Mouse (Mus musculus) frontal cortex, adult 2 months (tissue): Measurements from ENCODE around the gene Pirt. TPM values are rescaled to one million over a fixed set of nuclear protein-coding genes. Genes with fewer than 3 reads are reported as not detected.

Source experiments
- DNase-seq, 2 experiments: peaks; one replicate each; pipeline ENCODE4 v3.0.0; 2022; ENCODE audit warnings: low spot score in 1 of 2; ENCODE audit errors: extremely low spot score in 1 of 2
- polyA plus RNA-seq: library from polyadenylated mRNA; depleted of rRNA; stranded (reverse); fragments of >200 nt; gene quantifications from 2 replicates; pipeline ENCODE4 v1.2.3, GENCODE M21; 2012; rRNA removed

Gene Pirt
- 0.15 and 0.18 TPM in 2 replicates for polyA plus RNA-seq

DNA sequence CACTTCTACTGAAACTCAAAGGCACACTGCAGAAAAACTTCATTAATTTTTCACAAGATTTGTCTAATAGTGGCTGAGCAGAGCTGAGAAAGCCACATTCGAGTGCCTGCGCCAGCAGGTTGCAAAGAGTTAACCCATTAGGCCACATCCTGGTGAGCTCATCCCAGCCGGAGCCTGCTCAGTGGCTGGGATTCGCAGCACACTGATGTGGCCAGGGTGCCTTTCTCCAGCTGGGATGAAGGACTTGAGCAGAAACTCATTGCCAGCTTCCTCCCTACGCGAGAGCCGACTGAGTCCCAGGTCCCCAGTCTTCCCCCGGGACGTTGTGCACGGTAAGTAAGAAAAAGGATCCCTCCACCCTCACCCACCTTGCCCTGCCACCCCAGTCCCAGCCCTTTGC lies at the start of gene Pirt:
Gene Pirt, plus strand, starts transcription at position 171 of the 400 bp plus-strand sequence.
- DNase-seq: no peak

DNA sequence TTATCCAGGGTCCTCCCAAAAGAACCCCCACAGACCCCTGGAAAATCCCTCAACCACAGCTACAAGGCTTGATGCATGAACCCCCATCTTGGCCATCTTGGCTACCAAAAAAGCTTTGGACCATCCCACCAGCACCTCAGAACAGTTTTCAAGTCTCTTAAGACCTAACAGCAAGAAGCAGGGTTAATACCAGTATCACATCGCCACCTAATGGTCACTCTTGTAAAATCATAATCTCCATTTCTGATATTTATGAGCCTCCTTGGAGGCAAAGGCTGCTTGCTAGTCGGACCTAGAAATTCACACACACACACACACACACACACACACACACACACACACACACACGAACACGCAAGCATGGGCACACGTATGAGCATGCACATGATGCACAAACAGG lies 40.1 kb upstream of the Pirt start:
- peak in 1 of 2 experiments; percentile 89 for DNase-seq

DNA sequence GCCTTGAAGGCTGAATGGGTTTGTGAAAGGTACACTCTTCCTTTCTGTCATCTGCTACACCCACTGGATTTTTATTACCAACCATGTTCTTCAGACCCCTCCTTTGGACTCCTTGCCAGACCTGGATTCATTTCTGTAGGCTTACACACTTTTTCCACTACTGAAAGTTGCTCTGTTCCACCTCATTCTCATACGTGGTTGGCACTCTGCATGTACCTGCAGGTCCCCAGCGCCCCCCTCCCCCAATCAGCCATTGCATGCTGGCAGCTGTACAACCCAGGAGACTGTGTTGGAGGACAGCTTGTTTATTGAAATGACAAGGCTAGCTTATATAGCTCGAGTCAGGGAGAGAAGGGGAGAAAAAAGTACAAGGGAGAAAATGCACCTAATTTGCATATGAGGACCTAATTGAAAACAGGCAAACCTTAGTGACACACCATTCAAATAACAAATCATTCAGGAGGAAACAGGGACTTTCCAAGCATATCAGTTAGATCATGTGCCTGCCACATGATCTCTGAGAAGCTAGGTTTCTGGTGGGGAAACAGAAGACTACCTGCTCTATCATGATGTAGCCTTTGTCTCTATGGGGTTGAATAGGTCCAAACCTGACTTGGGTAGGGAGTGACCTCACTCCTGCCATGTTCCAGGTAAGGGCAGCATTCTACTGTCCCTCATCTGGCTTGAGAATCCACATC lies 38.9 kb upstream of the Pirt start:
- DNase-seq: no peak

DNA sequence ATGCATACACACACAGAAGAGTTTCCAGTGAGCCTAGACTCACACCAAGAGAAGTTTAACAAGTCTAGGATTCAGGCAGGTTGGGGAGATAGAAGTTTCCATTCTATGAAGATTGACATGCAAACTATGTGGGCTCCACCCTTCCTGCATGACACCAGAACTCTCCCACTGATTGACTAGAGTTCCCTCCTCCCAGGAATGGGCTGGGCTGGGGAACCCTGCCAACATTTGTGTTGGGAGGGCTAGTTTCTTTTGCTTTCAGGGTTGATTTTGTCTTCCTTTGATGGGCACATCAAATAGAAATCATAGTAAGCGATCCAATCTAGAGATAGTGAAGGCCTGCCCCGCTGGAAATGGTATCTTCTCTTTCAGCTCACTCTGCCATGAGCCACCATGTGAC lies 30.5 kb upstream of the Pirt start:
- no peak for DNase-seq

DNA sequence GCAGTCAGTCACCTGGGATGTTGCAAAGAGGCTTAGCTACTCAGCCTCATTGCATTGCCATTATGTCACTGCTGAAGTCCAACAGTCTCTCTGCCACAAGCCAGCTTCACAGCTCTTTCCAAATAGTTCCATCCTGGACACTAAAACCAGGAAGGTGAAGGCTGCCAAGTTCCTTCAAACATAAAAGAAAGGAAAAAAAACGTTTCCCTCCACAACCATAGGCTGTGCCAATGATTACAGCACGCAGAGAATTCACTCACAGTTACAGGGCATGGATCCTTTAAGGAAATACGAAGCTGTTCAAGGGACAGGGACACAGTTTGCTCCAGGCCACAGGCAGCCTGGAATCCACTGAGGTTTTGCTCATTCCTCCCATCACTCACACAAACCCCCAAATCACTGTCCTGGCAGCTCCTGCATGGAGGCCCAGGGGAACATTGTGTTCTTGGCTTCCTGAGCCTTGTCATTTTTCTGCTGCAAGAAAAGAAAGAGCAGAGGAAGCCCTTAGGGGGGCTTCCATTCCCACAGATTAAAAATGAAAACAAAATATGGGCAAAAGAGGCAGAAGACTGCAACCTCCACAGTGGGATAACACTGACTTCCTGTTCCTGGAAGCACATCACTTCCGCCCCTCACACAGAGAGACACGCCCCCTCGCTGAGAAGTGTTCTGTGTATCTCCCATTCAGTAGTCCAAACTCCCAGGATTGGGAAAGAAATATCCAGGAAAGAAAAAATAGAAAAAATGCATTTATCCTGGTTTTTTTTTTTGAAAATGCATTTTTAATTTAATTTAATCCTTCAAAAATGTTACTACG lies 29.3 kb upstream of the Pirt start:
- no peak for DNase-seq

DNA sequence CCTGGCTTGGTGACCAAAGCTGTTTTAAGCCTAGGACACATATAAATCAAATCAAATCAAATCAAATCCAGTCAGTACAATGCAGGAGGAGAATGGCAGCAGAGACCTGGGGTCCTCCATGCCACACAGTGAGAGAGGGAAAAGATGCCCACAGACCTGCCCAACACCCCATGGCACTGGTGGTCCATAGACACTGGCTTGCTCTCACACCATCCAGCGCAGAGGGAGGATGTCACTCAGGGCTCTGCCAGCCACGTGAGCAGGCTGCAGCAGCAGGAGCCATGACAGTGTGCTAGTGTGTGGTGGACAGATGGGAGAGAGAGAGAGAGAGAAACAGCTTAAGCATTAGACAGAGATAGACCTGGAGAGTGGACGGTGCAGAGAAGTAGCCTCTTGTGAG lies 19.2 kb upstream of the Pirt start:
- no peak for DNase-seq

DNA sequence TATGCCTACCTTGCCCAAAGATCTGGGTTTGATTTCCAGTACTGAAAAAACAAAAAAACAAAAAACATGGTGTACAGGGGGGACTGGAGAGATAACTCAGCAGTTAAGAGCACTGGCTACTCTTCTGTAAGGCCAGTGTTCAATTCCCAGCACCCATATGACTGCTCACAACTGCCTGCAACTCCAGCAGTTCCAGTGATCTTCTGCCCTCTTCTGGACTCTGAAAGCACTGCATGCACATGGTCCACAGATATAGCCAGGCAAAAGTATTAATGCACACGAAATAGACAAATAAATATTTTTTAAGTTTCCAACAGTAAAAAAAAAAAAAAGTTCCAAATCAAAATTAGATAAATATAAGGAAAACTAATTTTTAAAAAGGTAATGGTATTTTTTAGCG lies 13.0 kb upstream of the Pirt start:
- DNase-seq: no peak

DNA sequence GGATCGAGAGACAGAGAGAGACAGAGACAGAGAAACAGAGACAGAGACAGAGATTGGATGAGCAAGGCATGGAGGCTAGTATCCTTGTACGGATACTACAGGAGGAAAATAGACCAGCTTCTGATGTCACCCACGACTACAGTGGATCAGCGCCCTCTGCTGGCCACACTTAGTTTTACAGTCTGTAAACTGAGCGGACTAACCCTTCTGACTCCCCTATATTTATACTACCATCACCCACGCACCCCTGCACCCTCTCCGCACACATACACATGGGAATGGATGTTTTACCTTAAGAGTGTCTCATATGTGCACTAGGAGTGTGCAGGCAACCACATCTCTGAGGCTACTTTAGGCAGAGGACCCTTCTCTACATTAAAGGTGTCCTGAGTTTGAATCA lies 12.4 kb upstream of the Pirt start:
- DNase-seq: peak; percentile 46 to 86

DNA sequence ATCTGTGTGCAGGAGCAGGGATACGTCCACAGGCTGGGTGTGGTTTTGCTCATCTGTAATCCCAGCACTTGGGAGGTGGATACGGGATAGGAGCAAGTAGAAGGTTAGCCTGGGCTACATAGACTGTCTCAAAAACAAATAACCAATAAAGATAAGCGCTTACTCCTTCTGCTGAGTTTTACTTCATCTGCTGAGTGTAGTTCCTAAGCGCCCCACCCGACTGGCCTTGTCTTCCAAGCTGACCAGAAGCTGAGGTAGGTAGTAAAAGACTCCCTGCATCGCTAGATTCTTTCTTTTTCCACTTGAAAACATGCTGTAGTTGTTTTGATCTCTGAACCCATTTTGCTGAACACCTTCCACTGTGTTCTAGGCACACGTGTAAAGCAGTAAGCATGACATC lies 9.0 kb upstream of the Pirt start:
- DNase-seq: no peak

DNA sequence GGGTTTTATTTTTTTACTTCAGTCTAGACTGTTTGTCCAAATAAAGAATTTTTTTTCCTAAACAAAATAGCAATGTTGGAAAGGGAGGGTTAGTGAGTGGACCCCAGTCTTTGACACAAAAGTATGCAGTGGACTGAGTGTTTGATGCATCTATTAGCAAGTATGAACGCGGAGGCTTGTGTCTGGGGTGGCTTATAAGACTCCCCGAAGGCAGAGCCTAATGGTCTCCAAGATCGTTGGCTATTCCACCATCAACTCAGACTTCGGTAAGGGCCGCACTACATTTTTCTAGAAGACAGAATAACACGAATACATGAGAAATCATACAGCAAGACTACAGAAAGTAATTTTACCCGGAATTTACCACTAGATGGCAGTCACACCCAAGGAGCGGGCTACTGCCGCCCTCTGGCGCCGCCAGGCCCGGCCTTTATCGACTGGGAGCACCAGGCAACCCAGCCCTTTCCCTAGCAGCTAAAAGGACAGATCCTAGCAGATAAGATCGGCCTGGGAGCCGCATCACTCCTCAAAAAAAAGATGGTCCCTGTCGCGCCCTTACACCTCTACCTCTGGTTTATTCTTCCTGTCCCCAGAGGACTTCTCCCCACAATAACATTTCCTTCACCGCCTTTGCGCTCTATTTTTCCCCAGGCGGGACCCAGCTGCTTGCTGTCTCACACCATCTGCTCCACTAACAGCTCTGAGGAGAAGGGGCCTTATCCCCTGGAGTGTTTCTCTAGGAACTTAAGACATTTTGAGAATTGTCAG lies 6.0 kb upstream of the Pirt start:
- DNase-seq: peak; percentile 29 to 91

DNA sequence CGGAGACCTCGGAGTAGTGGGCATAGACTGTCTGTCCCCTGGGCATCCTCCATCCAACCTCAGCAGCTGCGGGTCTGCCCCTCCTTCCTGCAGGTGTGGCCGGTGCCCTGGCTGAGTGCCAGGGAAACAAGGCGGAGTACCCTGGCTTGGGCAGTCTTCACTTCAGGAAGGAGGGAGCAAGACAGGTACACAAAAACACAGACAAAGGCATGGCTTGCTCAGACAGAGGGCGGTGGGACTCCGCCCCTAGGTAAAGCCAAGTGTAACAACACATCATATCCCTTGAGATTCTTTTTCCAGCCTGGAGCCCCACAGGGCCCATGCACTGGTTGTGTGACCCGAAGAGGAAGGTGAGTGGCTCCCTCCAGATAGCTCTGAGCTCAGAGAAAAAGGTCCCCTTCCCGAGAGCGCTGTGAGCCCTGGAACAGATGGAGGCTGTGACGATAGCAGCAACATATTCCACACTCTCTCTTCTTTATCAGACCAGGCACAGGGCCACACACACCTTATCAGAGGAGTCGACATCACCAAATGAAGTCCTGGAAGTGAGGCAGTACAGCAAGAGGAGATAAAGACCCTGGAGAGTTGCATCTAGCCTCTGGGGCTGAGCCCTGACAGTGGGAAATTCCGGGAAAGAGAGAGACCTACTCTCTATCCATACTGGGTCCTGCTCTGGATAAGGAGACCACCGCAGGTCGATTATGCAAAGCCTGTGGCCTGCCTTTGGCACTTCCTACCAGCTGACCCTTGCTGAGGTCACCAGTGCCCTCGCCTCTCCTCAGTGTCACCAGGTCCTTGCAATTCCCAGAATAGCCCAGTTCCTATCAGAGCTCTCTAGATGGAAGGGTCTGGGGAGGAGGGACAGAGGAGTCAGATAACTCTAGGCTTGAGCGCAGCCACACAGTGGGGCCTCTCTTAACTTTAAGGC lies 1.0 kb downstream of the Pirt start:
- DNase-seq: no peak

DNA sequence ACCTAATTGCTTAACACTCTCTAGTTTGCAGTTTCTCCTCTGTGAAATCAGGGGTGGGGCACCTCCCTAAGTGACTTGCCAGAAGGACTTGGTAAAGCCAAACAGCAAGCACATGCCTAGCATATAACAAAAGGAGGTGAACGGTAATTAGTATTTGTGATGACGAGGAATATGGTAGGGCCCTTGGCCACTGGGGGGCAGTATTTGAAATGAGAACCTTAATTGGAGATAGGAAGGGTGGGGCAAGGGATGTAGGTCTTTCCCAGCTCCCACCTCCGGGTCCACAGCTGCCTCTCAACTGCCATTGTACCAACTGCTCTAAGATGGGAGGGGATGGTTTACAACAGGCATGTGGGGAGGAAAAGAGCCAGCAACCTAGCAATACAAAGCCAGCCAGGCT lies 2.5 kb downstream of the Pirt start:
- peak; percentile 8 to 64 for DNase-seq

DNA sequence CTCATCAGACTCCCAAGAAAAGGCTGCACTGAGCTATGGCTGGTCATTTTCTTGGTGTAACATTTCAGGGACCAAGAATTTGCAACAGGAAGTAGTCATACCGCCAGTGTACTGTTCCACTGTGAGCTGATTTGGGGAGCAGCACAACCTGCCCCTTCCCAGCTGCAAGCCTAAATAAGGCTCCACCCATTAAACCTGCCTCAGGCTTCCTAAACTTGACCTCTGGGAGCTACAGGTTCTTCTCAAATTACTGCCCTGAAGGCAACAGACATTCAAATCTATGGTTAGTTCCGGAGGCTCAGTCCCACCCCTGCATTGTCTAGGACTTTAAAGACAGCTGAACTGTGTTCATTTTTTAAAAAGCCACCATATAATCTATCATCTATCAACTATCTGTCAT lies 8.2 kb downstream of the Pirt start:
- DNase-seq: no peak

DNA sequence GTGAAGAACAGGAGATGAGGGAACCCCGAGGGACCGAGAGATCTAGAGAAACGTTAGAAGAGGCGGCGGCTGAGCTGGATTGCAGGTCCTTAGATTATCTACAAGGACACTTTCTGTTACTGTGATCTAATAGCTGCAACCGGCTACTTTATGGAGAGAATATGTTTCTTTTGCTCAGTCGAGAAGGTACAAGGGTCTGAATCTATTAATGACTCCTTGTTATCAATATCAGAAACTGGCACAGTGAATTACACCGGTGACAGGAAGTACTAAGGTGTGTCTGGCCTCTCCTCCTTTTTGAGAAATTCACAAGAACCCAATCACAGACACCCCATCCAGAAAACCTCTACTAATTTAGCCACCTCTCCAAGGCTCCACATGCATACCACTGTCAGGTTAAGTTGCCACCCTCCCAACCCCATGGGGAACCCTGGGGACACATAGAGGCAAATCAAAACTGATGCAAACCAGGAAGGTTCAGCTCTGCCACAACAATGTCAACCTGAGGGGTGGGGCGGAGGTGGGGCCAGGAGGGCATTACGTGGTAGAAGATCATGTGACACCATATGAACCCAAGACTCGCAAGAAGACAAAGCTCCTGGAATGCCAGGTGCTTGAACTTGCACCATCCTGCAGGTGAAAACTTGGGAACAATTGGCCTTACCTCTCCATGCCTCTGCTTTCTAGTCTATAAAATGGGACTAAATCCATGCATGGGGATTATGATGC lies 12.5 kb downstream of the Pirt start:
- DNase-seq: no peak

DNA sequence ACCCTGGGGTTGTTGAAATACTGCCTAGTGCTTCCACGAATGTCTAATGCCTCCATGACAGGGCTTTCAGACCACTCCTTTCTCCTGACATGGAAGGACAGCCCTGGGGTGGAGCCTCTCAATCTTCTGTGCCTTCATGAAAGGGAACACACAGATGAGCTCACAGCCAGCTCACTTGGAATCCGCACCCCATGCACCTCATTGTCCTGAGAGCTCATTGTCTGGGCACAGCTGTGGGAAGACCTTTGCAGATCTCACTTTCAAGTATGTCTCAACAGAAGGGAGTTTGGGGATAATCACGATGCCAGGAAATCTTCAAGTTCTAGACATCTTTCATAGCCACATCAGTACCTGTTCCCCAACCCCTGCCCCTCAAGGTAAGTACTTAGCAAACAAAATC lies 16.5 kb downstream of the Pirt start:
- DNase-seq: no peak

DNA sequence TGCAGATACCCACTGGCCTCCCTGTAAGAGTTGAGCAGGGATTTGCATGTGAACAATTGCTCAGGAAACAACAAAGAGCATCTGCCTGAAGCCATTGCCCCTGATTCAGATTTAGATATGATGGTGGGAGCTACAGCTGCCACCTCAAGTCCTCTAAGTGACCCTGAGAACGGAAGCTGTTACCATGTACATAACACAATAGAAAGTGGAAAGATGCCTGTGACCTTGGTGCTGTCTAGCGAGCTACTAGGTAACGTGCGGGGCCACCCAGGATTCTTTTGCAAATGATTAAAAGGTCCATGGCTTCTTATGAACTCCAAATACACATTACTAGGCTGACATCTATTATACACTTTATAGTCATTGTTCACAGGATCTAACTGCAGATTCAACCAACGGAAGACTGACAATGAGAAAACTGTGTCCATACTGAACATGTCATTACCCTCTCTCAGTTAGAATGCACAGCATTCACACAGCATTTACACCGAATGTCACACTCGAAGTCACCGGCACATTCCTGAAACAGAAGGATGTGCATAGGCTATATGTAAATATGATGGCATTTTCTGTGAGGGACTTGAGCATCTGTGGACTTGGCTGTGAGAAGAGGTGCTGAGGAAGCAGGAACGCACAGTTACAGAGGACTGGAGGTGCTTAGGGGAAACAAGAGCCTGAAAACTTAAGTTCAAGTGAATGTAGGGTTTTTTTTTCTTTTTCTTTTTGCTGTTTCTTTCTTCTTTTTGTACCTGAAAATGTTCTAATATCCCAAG lies 21.2 kb downstream of the Pirt start:
- no peak for DNase-seq

DNA sequence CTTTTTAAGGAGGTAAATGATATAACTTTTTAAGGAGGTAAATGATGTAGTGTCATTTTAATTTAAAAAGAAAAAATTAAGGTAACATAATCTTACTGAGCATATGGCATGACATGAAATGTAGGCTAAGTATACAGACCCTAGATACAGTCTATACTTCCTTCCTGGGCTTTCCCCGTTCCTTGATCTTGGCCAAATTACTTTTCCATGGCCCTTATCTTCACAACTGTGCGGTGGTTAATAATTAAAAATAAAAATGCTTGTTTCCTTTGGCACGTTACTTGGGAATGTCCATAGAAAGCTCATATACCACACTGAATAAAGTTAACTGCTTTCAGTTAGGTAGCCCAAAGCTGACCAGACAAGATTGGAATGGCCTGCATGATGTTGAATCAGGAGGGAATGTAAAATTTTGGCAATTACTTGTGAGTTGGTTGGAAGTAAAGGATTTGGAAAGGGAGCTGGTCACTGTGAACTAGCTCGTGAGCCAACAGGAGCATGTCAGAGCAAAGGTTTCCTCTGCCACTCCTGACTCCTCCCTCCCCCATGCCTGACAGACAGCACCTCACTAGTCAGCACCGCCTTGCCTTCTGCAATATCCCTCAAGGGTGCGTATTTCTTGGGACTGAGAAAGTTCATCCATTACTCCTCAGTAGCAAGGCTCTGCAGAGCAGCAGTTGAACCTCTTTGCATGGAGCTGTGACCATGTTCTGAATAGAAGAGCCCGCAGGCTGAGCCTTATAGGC lies 22.8 kb downstream of the Pirt start:
- no peak for DNase-seq

DNA sequence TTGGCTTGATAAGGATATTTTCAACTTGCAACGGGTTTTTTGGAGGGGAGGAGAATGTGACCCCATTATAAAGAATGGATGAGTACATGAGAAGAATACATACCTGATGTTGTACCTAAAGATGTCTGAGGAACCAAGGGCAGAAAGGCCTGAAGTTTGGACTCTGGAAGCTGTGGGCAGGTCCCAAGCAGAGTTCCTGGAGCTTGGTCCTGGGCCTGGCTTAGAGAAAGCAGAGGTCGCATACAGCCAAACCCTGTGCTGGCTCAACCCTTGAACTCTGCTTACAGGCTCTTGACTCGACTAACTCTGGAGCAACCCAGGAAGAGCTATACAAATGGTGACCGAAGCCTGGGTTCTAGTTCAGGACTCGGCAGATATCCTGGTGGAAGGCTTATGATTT lies 30.2 kb downstream of the Pirt start:
- no peak for DNase-seq
